Mouse (Mus musculus): ENCODE measurements at regions not wholly inside any gene's neighbourhood (a gene's known extent, or its start where the extent isn't known, plus 50 kb on each side); places are given as distances from the start of the nearest gene placed in this dataset.

DNA sequence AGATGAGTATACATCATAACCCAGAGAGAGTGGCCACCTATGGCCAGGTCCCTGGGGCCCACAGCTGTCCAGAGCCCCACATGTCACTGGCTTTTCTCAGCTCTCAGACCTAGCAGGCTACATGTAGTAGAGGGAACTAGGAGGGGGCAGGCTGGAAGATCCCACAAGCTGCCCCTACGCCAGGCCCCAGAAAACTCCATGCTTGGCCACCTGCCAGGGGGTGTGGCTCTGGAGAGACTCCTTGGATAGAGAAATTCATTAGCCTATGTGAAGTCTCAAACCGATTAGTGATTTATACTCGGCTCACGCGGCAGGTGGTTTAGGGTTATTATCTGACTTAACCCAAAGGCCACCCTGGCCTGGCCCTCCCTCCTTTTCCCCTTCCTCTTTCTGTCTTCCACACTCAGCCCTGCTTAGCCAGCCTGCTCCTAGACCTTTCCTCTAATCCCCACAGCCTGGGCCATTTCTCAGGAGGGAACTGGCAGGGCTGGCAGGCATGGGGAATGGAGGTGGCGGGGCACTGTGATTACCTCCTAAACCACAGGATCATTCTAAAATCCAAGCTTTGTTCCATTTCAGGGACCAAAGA is 77.7 kb downstream of the Efnb1 start:
- DNase-seq, result peak; percentile 13

DNA sequence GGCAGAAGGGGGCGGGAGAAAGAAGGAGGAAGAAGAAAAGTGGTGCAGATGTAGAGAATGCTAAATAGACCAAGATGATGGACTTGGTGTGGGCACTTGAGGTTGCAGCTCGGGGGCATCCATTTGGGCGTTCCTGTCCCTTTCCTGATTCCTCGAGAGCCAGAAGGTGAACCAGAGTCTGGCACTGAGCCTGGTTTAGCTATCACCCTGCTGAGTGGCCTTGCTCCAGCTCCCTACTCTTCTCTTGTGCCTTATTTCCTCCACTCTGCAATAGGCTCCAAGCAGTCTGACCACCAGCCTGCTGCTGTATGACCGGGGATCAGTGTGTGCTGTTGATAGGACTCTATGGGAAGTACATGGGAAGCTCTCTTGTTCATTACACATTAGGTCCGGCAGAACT is 68.1 kb downstream of the Efnb1 start:
- no peak for DNase-seq

DNA sequence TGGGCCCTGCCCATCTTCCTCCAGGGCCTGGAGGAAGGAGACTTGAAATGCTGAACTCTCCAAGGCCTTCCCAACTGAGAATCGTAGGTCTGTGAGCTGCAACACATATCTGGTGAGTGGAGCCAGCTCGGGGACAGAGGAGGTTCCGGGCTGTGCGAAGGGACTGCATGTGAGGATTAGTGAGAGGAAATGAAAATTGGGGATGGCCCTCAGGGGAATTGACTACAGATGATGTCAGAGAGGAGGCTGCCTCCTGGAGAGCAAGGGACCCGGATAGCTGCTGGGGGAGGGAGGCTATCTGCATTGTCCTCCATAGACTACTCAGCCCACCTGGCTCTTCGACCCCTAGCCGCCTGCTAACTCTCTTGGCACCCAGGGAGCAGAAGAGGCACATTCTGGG is 65.2 kb downstream of the Efnb1 start:
- no peak for DNase-seq

DNA sequence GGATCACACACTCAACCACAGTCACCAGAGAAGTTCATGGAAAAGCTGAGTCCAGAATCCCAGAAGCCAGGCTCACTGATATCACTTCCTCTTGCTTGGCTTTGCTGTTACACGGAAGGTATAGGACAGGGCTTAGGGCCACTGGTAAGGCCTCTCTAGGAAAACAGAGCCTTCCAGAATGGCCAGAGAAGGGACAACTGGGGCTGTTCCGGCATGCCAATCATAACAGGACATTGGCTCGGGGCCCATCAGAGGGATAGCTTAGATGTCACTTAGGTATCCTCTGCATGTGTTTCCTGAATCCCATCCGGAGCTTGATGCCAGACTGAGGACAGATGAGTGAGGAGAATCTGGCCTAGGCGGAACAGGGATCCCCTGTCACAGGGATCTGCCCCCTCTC is 63.7 kb downstream of the Efnb1 start:
- DNase-seq, result no peak

DNA sequence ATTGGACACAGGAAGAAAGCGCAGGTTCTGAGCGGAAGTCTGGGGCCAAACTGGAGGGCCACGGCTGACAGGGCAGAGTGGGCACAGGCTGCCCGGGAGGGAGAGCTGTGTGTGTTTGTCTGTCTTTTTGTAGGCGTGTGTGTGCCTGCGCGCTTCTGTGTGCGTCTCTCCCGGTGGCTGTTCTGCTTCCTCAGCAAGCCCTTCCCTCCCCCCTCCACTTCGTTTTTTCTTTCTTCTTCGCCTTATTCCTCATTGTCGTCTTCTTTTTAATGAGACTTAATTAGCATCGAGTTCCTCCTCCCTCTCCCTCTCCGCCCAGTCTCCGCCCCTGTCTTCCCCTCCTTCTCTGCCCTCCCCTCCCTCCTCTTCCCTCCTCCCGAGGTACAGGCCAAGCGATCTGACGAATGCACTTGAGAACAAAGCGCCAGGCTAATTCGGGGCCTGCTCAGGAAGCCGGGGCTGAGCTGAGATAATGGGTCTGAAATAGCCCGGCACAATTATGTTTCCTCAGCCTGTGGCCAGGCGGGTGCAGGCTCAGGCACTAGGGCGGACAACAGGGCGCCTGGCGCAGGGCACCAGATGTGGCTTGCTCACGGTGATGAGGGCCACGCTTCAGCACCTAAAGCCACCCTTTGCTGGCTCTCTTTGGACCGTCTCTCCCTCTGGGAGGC is 63.2 kb downstream of the Efnb1 start:
- DNase-seq, result peak; percentile 33

Measured in right cerebral cortex, postnatal 4 days (tissue).